Mouse (Mus musculus): ENCODE measurements around the gene 4930590J08Rik. TPM values are rescaled to one million over a fixed set of nuclear protein-coding genes. Genes with fewer than 3 reads are reported as not detected.

4930590J08Rik gene
- 2.2 to 3.1 TPM (median 2.7 TPM) in 4 replicates for total RNA-seq (2023; ENCODE audit: inconsistent age)

DNA sequence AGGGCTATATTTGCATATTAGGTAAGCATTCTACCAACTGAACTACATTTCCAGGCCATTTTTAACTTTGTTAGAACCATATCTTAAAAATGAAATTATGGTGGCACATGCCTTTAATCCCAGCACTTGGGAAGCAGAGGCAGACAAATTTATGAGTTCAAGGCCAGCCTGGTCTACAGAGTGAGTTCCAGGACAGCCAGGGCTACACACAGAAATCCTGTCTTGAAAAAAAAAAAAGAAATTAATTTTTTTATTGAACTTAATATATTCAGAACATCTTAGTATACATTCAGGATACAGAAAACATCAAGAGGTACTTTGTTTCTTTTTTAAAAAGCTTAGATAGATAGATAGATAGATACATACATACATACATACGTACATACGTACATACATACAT is at the start of gene 4930590J08Rik:
TSS of gene 4930590J08Rik (plus strand) at position 301 of the 400 bp plus-strand sequence.

DNA sequence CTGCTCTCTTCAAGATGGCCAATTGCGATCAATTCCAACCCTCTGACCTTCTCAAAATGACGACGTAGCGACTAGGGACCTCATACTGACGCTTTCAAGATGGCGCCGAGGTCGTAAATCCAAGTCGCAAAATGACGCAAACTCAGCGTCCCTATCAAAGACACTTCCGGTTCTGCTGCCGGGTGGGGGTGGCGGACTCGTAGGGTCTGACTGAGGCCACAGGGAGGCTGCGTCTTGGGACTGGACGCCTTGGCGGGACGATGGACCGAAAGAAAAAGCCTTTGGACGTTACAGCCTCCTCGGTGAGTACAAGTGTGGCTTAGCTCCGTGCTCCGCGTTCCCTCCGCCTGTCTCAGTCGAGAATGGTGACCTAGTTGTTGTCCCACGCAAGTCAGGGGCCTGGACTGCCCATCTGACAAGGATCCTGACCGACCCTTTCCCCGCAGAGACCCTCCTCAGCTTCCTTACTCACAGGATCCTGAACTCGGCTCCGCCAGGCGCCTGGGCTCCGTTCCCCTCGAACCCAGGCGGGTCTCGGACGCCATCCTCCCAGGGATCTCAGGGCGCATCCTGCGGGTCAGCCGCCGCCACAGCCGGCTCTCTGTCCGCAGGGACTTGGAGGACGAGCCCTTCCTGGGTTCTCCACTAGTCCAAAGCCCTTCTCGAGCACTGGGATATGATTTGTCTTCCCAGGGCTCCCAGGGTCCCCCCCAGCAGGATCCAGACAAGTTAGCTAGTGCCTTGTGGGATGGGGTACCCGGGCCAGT is 24.5 kb upstream of the 4930590J08Rik start, which contains the start of gene Ccdc174:
TSS of gene Ccdc174 (plus strand) at position 169 of the 767 bp plus-strand sequence.

DNA sequence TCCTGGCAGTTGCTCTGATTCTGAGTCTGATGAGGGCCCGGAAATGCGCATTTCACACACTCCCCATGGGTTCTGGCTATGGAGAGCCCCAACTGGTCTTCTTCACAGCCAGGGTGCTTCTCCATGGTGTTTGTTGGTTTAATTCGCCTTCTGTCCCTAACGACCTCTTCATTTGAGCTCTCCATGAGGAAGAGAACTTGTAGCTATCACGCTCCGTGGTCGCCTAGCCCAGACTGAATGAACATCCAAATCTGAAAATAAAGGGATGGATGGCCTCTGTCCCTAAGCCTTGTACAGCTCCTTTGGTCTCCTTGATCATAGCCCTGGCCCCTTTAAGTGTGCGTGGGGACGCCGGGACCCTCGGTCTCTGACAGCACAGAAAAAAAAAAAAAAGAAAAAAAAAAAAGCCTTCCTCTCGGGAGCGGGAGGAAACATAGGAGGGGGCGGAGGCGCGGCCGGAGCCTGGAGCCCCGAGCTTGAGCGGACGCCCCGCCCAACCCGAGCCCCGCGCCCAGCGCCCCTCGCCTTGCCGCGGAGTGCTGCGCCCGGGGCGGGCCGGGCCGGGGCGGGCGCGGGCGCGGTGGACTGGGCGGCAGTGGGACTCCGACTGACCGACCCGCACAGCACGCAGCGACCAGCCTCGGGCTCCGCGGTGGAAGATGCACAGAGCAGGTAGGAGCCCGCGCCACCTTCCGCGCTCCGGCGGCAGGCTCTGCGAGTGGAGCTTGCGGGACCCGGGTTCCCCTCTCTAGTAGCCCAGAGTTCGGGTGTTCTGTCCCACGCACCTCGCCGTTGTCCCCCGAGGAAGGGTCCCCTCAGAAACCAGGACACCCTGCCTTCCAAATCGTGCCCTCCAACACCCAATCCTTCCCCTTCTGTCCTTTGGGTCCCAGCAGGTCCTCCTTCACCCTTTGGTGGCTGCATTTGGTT is 76.0 kb downstream of the 4930590J08Rik start, which contains the start of gene Fgd5:
TSS of gene Fgd5 (plus strand) at position 508 of the 930 bp plus-strand sequence.

Other genes starting within 250 kb of the 4930590J08Rik start
- gene Slc6a6, start 218.8 kb upstream of the 4930590J08Rik start, total RNA-seq (2023; ENCODE audit: inconsistent age): 93.7 to 110 TPM (median 99.8 TPM) in 4 replicates
- gene Grip2, start 75.6 kb upstream of the 4930590J08Rik start, total RNA-seq (2023; ENCODE audit: inconsistent age): 1.00 to 2.2 TPM (median 1.5 TPM) in 4 replicates
- gene Ccdc174, start 24.8 kb upstream of the 4930590J08Rik start, total RNA-seq (2023; ENCODE audit: inconsistent age): 41.0 to 47.8 TPM (median 46.0 TPM) in 4 replicates
- 0.15 TPM in 1 of 4 replicates, not detected in the others for gene Fgd5, start 76.1 kb downstream of the 4930590J08Rik start, total RNA-seq (2023; ENCODE audit: inconsistent age)
- gene Nr2c2, start 188.6 kb downstream of the 4930590J08Rik start, total RNA-seq (2023; ENCODE audit: inconsistent age): 67.8 to 79.6 TPM (median 75.8 TPM) in 4 replicates

Data from B cell, adult (primary cell).